Mouse (Mus musculus) cortical plate, adult 2 months (tissue): ENCODE results near the gene Tmem120b. TPM values are rescaled to one million over a fixed set of nuclear protein-coding genes. Genes with fewer than 3 reads are reported as not detected.

ENCODE experiments used
- H3K27ac ChIP-seq: fragments of 200-500 bp; 2 replicates; pipeline ENCODE4 v1.5.1; 2012; ENCODE audit warnings: low read length, control low read depth, inconsistent platforms; ENCODE audit not compliant: insufficient read depth
- H3K4me1 ChIP-seq: fragments of 200-500 bp; 2 replicates; pipeline ENCODE4 v1.6.1; 2011; ENCODE audit warnings: low read length; ENCODE audit not compliant: control insufficient read depth, insufficient read depth
- H3K4me3 ChIP-seq: fragments of 200-500 bp; 2 replicates; pipeline ENCODE4 v1.5.1; 2011; ENCODE audit warnings: mild to moderate bottlenecking, low read length, control low read depth; ENCODE audit not compliant: insufficient read depth
- CTCF ChIP-seq: fragments of 200-500 bp; IDR thresholded peaks from 2 replicates; pipeline ENCODE4 v1.5.1; 2011; ENCODE audit warnings: mild to moderate bottlenecking, control low read depth, low read length; ENCODE audit not compliant: insufficient read depth; ENCODE audit errors: extremely low read depth
- POLR2A ChIP-seq: fragments of 200-500 bp; IDR thresholded peaks from 2 replicates; pipeline ENCODE4 v1.6.1; 2011; ENCODE audit warnings: mild to moderate bottlenecking, low read length, control low read depth; ENCODE audit not compliant: insufficient read depth; ENCODE audit errors: extremely low read depth
- polyA plus RNA-seq: library from polyadenylated mRNA; depleted of rRNA; stranded (reverse); fragments of >200 nt; gene quantifications from 2 replicates; pipeline ENCODE4 v1.2.3, GENCODE M21; 2012

The Tmem120b gene
- polyA plus RNA-seq, 1 experiment, result 10.7 TPM

DNA sequence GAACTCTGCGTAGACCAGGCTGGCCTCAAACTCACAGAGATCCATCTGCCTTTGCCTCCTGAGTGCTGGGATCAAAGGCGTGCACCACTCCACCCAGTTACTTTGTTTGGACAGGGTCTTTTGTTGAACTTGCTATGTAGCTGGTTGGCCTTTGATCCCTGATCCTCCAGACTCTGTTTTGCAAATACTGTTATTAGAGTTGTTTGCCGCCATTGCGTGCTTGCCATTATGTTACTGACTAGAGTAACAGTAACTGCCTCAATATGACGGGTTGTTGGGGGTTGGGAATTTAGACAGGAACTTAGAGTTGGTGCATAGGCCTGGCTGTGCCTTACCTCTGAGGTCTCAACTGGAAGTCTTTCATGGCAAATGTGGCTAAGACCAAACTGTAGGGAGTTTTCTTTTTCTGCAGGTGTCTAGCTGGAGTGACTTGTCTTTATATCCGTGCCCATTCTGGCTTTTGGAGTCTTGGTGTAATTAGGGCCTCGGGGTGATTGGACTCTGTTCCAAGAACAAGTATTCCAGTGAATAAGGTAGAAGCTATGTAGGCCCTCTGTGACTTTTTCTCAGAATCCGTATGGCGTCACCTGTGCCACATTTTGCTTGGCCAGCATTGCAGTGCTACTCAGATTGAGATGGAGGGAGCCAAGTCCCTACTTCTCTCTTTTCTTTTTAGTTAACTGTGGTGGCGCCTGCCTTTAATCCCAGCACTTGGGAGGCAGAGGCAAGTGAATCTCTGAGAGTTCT lies 22.5 kb downstream of the Tmem120b start:
- no peak overlapping the region for H3K4me3 ChIP-seq
- H3K4me1 ChIP-seq, result no peaks in the 10 kb centered on the region; the same call in 1 of the 2 replicates
- no peak overlapping the region for H3K27ac ChIP-seq
- TF ChIP-seq POLR2A (no peak), CTCF (no peak)

DNA sequence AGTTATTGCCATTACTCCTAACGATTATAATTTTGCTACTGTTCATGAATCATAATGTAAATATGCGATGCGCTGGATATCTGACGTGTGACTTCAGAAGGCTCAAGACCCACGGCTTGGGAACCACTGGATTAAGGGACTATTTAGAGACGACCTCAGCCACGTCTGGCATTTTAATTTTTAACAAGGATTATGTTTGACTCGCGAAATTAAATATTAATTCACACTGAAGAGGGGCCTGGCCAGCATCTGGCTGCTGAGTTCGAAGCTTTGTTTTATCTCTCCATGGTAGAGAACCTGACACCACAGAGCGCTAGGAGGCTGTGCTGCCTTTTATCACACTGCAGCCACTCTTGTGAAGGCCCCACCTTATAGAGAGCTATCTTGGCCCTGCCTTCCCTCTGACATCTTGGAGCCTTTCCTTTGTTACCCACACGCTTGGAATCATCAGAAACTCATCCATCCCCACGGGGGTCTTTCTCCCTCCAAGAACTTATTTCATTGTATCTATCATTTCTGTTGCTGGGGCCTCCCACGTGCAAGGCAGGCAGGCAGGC lies 24.9 kb downstream of the Tmem120b start:
- TF ChIP-seq POLR2A, result no peak
- TF ChIP-seq CTCF, result no peak
- Histone ChIP-seq H3K4me3 (no peak overlapping the region), H3K27ac (no peak overlapping the region), H3K4me1 (no peaks in the 10 kb centered on the region; the same call in 1 of the 2 replicates)

DNA sequence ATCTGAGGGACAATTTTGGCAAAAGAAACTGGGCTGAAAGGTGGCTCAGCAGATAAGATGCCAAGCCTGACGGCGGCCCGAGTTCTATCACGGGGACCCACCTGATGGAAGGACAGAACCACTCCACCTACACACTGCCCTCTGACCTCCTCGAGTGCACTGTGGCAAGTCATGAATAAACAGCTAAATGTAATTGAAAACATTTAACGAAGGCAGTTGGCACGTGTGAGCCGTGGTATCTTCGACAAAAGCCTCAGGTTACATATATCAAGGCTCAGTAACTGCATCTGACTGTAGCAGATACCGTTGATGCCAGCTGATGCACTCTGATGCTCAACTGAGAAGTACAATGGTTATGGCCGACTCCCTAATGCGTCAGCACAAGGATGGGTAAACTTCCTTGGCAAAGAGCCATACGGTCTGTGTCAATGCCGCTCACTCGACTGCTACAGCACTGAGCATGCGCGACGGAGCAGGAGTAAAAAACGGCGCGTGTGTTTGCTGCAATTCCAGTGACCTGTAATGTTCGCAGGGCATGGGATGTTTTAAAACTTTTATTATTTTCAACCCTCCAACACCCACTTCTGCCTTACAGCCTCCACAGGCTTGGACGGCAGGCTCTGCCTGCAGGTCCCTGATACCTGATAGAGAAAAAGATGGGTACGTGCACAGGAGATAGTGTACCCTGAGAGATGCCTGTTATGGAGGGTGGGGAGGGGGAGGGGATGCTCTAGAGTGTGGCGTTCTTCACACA lies 26.2 kb downstream of the Tmem120b start:
- no peak overlapping the region for H3K27ac ChIP-seq
- TF ChIP-seq POLR2A, result no peak
- no peak for TF ChIP-seq CTCF
- no peaks in the 10 kb centered on the region; the same call in 1 of the 2 replicates for H3K4me1 ChIP-seq
- no peak overlapping the region for H3K4me3 ChIP-seq

DNA sequence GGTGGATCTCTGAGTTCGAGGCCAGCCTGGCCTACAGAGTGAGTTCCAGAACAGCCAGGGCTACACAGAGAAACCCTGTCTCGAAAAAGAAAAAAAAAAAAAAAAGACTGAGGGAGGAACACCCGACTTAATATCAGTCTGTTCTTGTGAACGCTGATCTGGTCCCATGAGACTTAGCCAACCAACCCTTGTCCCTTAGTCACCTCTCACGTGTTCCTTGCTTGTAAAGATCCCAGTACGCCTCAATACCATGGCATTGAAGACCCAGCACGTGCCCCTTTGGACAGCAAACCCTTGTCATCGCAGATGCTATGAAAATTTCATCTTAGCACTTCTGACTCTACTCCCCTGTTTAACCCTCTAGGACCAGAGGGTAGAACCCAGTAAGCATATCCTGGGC lies 28.1 kb downstream of the Tmem120b start:
- TF ChIP-seq POLR2A (no peak), CTCF (no peak)
- H3K4me1 ChIP-seq, result no peaks in the 10 kb centered on the region; the same call in 1 of the 2 replicates
- no peak overlapping the region for H3K4me3 ChIP-seq
- H3K27ac ChIP-seq, result no peak overlapping the region

DNA sequence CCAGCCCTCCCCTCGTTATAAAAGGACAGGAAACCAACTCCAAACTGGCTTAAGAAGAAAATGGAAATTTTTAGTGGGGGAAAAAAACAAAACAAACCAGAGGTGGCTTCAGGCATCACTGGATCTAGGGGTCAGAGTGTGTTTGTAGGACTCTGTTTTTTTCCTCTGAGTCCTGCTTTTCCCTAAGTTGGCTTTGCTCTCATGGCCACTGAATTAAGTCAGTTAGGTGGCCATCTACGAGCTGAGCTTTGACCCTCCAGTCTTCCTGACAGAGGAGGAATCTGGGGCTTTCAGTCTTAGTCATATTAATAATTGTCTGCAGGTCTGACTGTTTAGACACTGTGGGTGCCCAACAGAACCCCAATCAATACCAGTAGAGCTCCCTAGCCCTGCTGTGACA lies 30.3 kb downstream of the Tmem120b start:
- Histone ChIP-seq H3K27ac (no peak overlapping the region), H3K4me3 (no peak overlapping the region), H3K4me1 (no peaks in the 10 kb centered on the region; the same call in 1 of the 2 replicates)
- no peak for TF ChIP-seq POLR2A
- TF ChIP-seq CTCF, result no peak

DNA sequence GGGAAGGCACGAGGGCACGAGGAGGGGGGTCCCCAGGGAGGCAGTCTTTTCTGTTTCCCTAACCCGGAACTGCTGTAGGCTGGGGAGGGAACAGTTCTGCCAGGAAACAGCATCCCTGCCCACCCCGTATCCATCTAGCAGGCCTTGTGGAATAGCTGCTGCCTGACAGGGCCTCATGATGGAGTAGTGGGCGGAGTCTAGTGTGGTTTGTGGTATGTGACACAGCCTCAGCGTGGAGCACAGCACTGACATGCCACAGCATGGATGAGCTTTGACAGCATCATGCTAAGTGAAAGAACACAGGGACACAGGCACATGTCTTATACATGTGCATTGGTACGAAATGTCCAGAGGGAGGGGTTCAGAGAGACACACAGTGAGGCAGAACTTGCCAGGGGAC lies 34.2 kb downstream of the Tmem120b start:
- H3K27ac ChIP-seq, result no peak overlapping the region
- H3K4me3 ChIP-seq, result no peak overlapping the region
- H3K4me1 ChIP-seq, result no peaks in the 10 kb centered on the region
- TF ChIP-seq POLR2A (no peak), CTCF (no peak)

DNA sequence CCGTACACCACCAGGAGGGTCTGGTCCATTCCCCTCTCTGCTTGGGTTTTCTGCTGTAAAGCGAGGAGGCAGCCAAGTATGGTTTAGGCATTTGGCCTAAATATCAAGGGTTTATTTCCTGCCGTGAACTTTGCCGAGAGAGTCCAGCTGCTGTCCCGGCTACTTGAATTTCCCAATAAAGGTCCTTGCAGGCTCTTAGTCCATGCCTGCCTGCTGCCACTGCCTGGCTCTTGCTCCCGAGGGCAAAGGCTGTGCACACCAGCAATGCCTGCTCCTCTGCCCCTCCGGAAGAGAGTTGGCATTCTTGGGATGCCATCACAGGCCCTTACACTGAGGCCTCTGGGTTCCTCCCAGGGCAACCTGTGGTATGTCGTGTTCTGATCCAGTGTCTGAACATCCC lies 35.3 kb downstream of the Tmem120b start:
- Histone ChIP-seq H3K4me3 (no peak overlapping the region), H3K4me1 (no peaks in the 10 kb centered on the region), H3K27ac (no peak overlapping the region)
- no peak for TF ChIP-seq CTCF
- TF ChIP-seq POLR2A, result no peak

DNA sequence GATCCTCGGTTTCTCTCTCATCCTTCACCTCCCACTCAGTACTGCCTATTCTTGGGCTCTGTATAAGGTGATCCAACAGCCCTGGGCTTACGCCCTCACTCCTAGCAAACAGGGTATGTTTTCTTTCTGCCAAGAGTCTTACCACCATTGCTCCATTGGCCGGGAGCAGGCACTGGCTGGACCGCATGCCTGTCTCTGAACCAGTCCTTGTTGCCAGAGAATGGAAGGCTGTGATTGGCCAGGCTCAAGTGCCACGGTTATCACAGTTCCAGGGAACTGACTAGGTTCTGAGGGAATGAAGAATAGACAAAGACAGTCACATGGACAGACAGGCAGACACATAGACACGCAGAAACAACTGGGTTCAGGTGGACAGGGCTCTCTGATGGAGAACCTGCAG lies 36.6 kb downstream of the Tmem120b start:
- H3K4me3 ChIP-seq, result no peak overlapping the region
- TF ChIP-seq POLR2A (no peak), CTCF (no peak)

DNA sequence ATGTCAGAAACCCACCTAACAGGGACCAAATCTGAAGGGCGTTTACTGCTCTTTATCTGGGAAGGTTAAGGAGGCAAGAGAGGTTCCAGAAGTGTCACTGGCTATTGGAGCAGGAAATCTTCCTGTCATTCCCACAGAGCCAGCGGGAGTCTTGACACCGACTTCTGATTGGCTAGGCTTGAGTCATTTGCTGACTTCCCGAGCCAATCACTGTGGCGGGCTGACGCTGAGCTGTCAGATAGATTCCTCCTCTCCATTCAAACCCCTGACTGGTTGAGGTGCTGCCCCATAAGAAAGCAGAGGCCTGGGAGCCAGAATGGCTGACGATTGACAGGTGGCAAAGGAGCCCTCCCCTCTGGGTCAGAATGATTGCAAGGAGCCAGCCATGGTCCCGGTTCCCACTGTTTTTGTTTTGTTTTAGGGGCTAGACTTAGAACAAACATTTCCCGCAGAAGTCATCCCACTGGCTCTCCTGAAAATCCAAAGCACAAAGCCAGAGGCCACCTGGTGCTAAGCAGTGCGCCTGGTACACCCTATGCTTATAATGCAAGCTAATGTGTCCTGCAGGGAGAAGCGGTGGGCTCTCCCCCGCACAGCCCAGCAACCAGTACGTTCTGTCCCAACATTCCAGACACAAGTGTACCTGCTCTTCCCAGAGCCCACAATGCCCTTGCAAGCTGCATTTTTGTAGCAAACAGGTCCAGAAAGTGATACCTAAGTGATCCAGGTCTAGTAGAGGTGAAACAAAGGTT lies 41.4 kb downstream of the Tmem120b start:
- H3K27ac ChIP-seq, result no peak overlapping the region
- no peak overlapping the region for H3K4me3 ChIP-seq
- H3K4me1 ChIP-seq, result no peaks in the 10 kb centered on the region; the same call in 1 of the 2 replicates
- TF ChIP-seq CTCF, result no peak
- no peak for TF ChIP-seq POLR2A

More for the DNA sequence above, 36.6 kb downstream of the Tmem120b start:
- H3K27ac ChIP-seq, result no peak overlapping the region
- no peaks in the 10 kb centered on the region; the same call in 1 of the 2 replicates for H3K4me1 ChIP-seq
